ENCODE assay signal across 29 mouse cellular contexts in genomic region chrX:161728507-161728906, GRCm38 (mm10). TPM values are rescaled to one million over a fixed set of nuclear protein-coding genes. Genes with fewer than 3 reads are reported as not detected.
DNase-seq lines count a peak whose midpoint lies in the region; TF ChIP-seq lines count a peak whose summit lies in the region.
"Had no signal": no experiment of that assay in that cellular context is flagged by ENCODE, and none has a peak within 500 bp of the region (broad histone marks: within the 10 kb centered on the region; RNA-seq: fewer than 3 reads in every experiment).

No protein-coding gene starts in this region.

- no peak for TF ChIP-seq EP300 in heart, adult 2 months (IDR thresholded peaks at IDR 0.05; ENCODE audit: insufficient read depth, low read depth, low read length)
- no peak for TF ChIP-seq EP300 in MEL (IDR thresholded peaks at IDR 0.05; ENCODE audit: low read depth in 1 of 2, low read length in 2 of 2)

- peak; percentile 47 to 58 for DNase-seq in cerebellum, postnatal 10 days
- DNase-seq in cerebellum, postnatal 25 days, result no peak
- no peak for DNase-seq in heart, adult 2 months
- DNase-seq in heart, postnatal 4 days, result no peak
- DNase-seq in kidney, postnatal 10 days, result peak; percentile 10
- no peak for DNase-seq in kidney, postnatal 4 days
- peak; percentile 9 for DNase-seq in MEL (ENCODE audit: low read depth, low spot score)
- DNase-seq in thymus, postnatal 36 days, result no peak
- DNase-seq: adrenal gland, postnatal 10 days; cerebellum, adult 2 months; forebrain, postnatal 0 days; gastrocnemius, postnatal 25 days; heart, adult 18-20 months; layer of hippocampus, postnatal 36 days; left cerebral cortex, postnatal 4 days; lung, adult 2 months; lung, postnatal 14 days; retina, postnatal 1 day; right cerebral cortex, postnatal 14 days had no signal

- H3K27me3 ChIP-seq in heart, adult 2 months (ENCODE audit: control insufficient read depth, insufficient read depth, low read length), result no peaks in the 10 kb centered on the region
- H3K27me3 ChIP-seq in MEL (ENCODE audit: control insufficient read depth in 1 of 2, insufficient read depth in 2 of 2, low read length in 2 of 2), result no peaks in the 10 kb centered on the region

- no peaks in the 10 kb centered on the region for H3K36me3 ChIP-seq in heart, adult 2 months (ENCODE audit: control insufficient read depth, insufficient read depth, low read length)
- H3K36me3 ChIP-seq in MEL (ENCODE audit: control insufficient read depth in 1 of 2, insufficient read depth in 2 of 2, low read length in 2 of 2), result no peaks in the 10 kb centered on the region
- H3K36me3 ChIP-seq: embryonic facial prominence, embryonic 15.5 days; forebrain, embryonic 12.5 days; heart, embryonic 12.5 days; hindbrain, embryonic 12.5 days; midbrain, embryonic 10.5 days; midbrain, embryonic 15.5 days; neural tube, embryonic 15.5 days had no signal

- H3K4me3 ChIP-seq in heart, adult 2 months, result no peak overlapping the region
- no peak overlapping the region for H3K4me3 ChIP-seq in MEL (ENCODE audit: control insufficient read depth in 1 of 2, insufficient read depth in 1 of 2, low read depth in 2 of 2, low read length in 2 of 2)
- H3K4me3 ChIP-seq: embryonic facial prominence, embryonic 15.5 days; forebrain, embryonic 12.5 days; heart, embryonic 12.5 days; hindbrain, embryonic 12.5 days; midbrain, embryonic 10.5 days; midbrain, embryonic 15.5 days; neural tube, embryonic 15.5 days had no signal

- no peak for TF ChIP-seq CTCF in heart, adult 2 months (IDR thresholded peaks at IDR 0.05)
- no peak for TF ChIP-seq CTCF in MEL (IDR thresholded peaks at IDR 0.05 in 2 of 3, conservative IDR thresholded peaks at IDR 0.05 in 1 of 3; ENCODE audit: control insufficient read depth in 1 of 3, insufficient read depth in 1 of 3, low read depth in 2 of 3, low read length in 3 of 3, poor library complexity in 1 of 3, severe bottlenecking in 1 of 3)

- TF ChIP-seq POLR2A in heart, adult 2 months (IDR thresholded peaks at IDR 0.05; ENCODE audit: insufficient read depth, low read depth, low read length), result no peak
- TF ChIP-seq POLR2A in MEL (IDR thresholded peaks at IDR 0.05; ENCODE audit: control insufficient read depth in 1 of 2, insufficient read depth in 1 of 2, low read depth in 1 of 2, low read length in 2 of 2, poor library complexity in 1 of 2), result no peak

- 38% methylated on average over 4 of the region's 4 CpGs for WGBS in heart, adult 2 months

- peak overlapping the region; percentile 40 for H3K27ac ChIP-seq in heart, adult 2 months
- no peak overlapping the region for H3K27ac ChIP-seq in MEL (ENCODE audit: control insufficient read depth, low read depth, low read length)
- H3K27ac ChIP-seq: embryonic facial prominence, embryonic 15.5 days; forebrain, embryonic 12.5 days; hindbrain, embryonic 12.5 days; liver, embryonic 14.5 days; midbrain, embryonic 10.5 days; midbrain, embryonic 15.5 days; neural tube, embryonic 15.5 days had no signal

- peaks cover 5% of the 10 kb centered on the region for H3K4me1 ChIP-seq in heart, adult 2 months (ENCODE audit: control insufficient read depth, insufficient read depth, low read length)
- H3K4me1 ChIP-seq in MEL (ENCODE audit: control insufficient read depth in 1 of 2, insufficient read depth in 2 of 2, low read length in 2 of 2), result no peaks in the 10 kb centered on the region
- H3K4me1 ChIP-seq: embryonic facial prominence, embryonic 15.5 days; heart, embryonic 12.5 days; hindbrain, embryonic 12.5 days had no signal

- H3K9me3 ChIP-seq in MEL (replicated peaks; ENCODE audit: insufficient read depth, low read length), result no peaks in the 10 kb centered on the region
- H3K9me3 ChIP-seq: embryonic facial prominence, embryonic 15.5 days; forebrain, embryonic 12.5 days; heart, embryonic 12.5 days; hindbrain, embryonic 12.5 days; midbrain, embryonic 10.5 days; midbrain, embryonic 15.5 days; neural tube, embryonic 15.5 days had no signal

- intact Hi-C loops in heart, adult 2 months (cut with DNase I), result no loop called here

- TF ChIP-seq RAD21 in MEL (IDR thresholded peaks at IDR 0.05; ENCODE audit: low read depth, low read length), result no peak

- no peaks in the 10 kb centered on the region for H3K79me2 ChIP-seq in heart, adult 2 months (replicated peaks; ENCODE audit: control insufficient read depth, insufficient read depth, low read length)
- H3K79me2 ChIP-seq in MEL (ENCODE audit: control insufficient read depth, insufficient read depth, low read length, poor library complexity), result no peaks in the 10 kb centered on the region

- H3K9ac ChIP-seq in heart, adult 2 months (ENCODE audit: low read depth, low read length), result no peak overlapping the region
- no peak overlapping the region for H3K9ac ChIP-seq in MEL (ENCODE audit: control insufficient read depth, low read depth, low read length, poor library complexity, severe bottlenecking)
- H3K9ac ChIP-seq: embryonic facial prominence, embryonic 15.5 days; forebrain, embryonic 12.5 days; forebrain, postnatal 0 days; heart, embryonic 12.5 days; hindbrain, embryonic 12.5 days; liver, embryonic 14.5 days; midbrain, embryonic 15.5 days; neural tube, embryonic 15.5 days had no signal

TF ChIP-seq in MEL, 35 proteins besides CTCF, POLR2A, EP300 and RAD21:
- TF ChIP-seq ELF1 (IDR thresholded peaks at IDR 0.05; ENCODE audit: low read depth, low read length) (no peak), NELFE (IDR thresholded peaks at IDR 0.05; ENCODE audit: low read depth, low read length) (no peak), GATA1 (IDR thresholded peaks at IDR 0.05; ENCODE audit: low read depth, low read length) (no peak), ETS1 (IDR thresholded peaks at IDR 0.05; ENCODE audit: low read depth, low read length) (no peak), ZKSCAN1 (IDR thresholded peaks at IDR 0.05; ENCODE audit: low read depth, low read length) (no peak), USF1 (IDR thresholded peaks at IDR 0.05; ENCODE audit: low read depth, low read length) (no peak), ZC3H11A (IDR thresholded peaks at IDR 0.05; ENCODE audit: low read depth, low read length) (no peak), JUND (IDR thresholded peaks at IDR 0.05; ENCODE audit: low read depth, low read length) (no peak), ZNF384 (IDR thresholded peaks at IDR 0.05; ENCODE audit: low read depth, low read length) (no peak), POLR2AphosphoS2 (IDR thresholded peaks at IDR 0.05; ENCODE audit: low read length) (no peak), ZMIZ1 (IDR thresholded peaks at IDR 0.05; ENCODE audit: low read depth, low read length) (no peak), MYB (IDR thresholded peaks at IDR 0.05; ENCODE audit: low read depth, low read length) (no peak)
TF ChIP-seq in MEL: peak in this region for 0.

RNA-seq across cellular contexts. Expression of gene Rai2, which starts 11.6 kb away (rescaled TPM):
- 10 to 100 TPM; 37.5 to 48.3 TPM for total RNA-seq in heart, adult 2 months (2021)
- polyA plus RNA-seq in heart, adult 2 months (2012; rRNA removed), result 40.3 and 42.1 TPM in 2 replicates
- 10 to 100 TPM in 1 of 2 experiments, 1 to 10 TPM in 1; 8.9 to 10.3 TPM for total RNA-seq in heart, postnatal 4 days (2021)
- total RNA-seq in MEL (2012; rRNA removed), result not detected in 2 replicates
- not detected for polyA plus RNA-seq in MEL (2012; ENCODE audit: insufficient read depth in 1 of 2, insufficient read length in 2 of 2, low read depth in 1 of 2, low replicate concordance in 2 of 2, missing spikeins in 1 of 2)
- total RNA-seq: common myeloid progenitor, adult 5-6 weeks had no signal
- polyA plus RNA-seq: CD4-positive, CD25-positive, alpha-beta regulatory T cell, adult 4 months had no signal

Comparison
In these comparisons a context has a peak if more than half of its experiments do, and no peak if none do; other contexts are left out.
1. DNase-seq: peak in cerebellum, postnatal 10 days (2 of 2), kidney, postnatal 10 days (single experiment) and MEL (single experiment); none in cerebellum, postnatal 25 days (0 of 2), heart, adult 2 months (0 of 2), heart, postnatal 4 days (single experiment), kidney, postnatal 4 days (0 of 2) and thymus, postnatal 36 days (0 of 2).